ENCODE assay signal across 8 mouse cellular contexts in the genomic region with DNA sequence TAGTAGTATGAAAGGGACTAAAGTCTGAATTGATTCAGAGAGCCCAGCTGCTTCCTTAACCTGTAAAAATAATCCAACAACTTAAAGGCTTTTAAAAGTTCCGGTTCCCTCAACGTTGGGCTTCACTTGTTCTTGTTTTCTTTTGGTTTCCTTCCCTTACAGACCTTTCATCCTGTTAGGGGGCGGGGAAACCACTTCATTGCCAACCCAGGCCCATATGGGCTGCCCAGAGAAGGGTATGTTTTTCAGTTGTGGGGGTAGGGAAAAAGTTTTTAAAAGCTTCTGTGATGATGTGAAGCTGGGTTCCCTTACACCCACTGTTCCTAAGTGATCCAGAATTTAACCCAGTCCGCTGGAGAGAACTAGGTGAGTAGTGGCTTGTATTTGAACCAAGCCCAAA. TPM values are rescaled to one million over a fixed set of nuclear protein-coding genes. Genes with fewer than 3 reads are reported as not detected.
DNase-seq lines count a peak whose midpoint lies in the region; ATAC-seq and TF ChIP-seq lines count a peak whose summit lies in the region.

No protein-coding gene starts in this region.

- H3K9me3 ChIP-seq in embryonic facial prominence, embryonic 12.5 days: no peaks in the 10 kb centered on the region
- H3K9me3 ChIP-seq in intestine, embryonic 14.5 days (ENCODE audit: control insufficient read depth, low read length): no peaks in the 10 kb centered on the region
- no peaks in the 10 kb centered on the region for H3K9me3 ChIP-seq in midbrain, postnatal 0 days (ENCODE audit: low read length)

- H3K36me3 ChIP-seq in embryonic facial prominence, embryonic 12.5 days: no peaks in the 10 kb centered on the region
- peaks cover 17% of the 10 kb centered on the region for H3K36me3 ChIP-seq in intestine, embryonic 14.5 days (ENCODE audit: control insufficient read depth, insufficient read depth, low read length)
- H3K36me3 ChIP-seq in midbrain, postnatal 0 days (ENCODE audit: insufficient read depth, low read length): no peaks in the 10 kb centered on the region

- no peak for DNase-seq in lung, adult 2 months
- DNase-seq in lung, postnatal 14 days: no peak
- no peak for DNase-seq in intestine, embryonic 14.5 days (ENCODE audit: low spot score)
- DNase-seq in midbrain, postnatal 0 days (ENCODE audit: low spot score): no peak
- no peak for DNase-seq in ovary, postnatal 10 days (ENCODE audit: low spot score)
- DNase-seq in right cerebral cortex, adult 18-20 months: no peak

- WGBS in lung, adult 2 months: 11% methylated on average over 4 of the region's 4 CpGs
- 11% methylated on average over 4 of the region's 4 CpGs for WGBS in embryonic facial prominence, embryonic 12.5 days
- WGBS in intestine, embryonic 14.5 days: 21% methylated on average over 4 of the region's 4 CpGs
- WGBS in midbrain, postnatal 0 days: 15% methylated on average over 4 of the region's 4 CpGs

- peak overlapping the region; percentile 41 for H3K4me3 ChIP-seq in lung, adult 2 months (replicated peaks; ENCODE audit: extremely low read depth, low read depth, low read length)
- H3K4me3 ChIP-seq in embryonic facial prominence, embryonic 12.5 days: peak overlapping the region; percentile 78
- peak overlapping the region; percentile 92 for H3K4me3 ChIP-seq in intestine, embryonic 14.5 days (ENCODE audit: low read depth, low read length)
- H3K4me3 ChIP-seq in midbrain, postnatal 0 days (ENCODE audit: low read depth, low read length): peak overlapping the region; percentile 94

- no peak for TF ChIP-seq POLR2A in lung, adult 2 months (IDR thresholded peaks at IDR 0.05; ENCODE audit: borderline replicate concordance, extremely low read depth, low read depth, low read length)

- peaks cover 25% of the 10 kb centered on the region for H3K4me1 ChIP-seq in lung, adult 2 months (ENCODE audit: control insufficient read depth, insufficient read depth, low read length)
- peaks cover 32% of the 10 kb centered on the region for H3K4me1 ChIP-seq in embryonic facial prominence, embryonic 12.5 days
- peaks cover 22% of the 10 kb centered on the region for H3K4me1 ChIP-seq in intestine, embryonic 14.5 days (replicated peaks; ENCODE audit: control insufficient read depth, insufficient read depth, low read length)
- peaks cover 9% of the 10 kb centered on the region; the same call in 1 of the 2 replicates for H3K4me1 ChIP-seq in midbrain, postnatal 0 days (ENCODE audit: insufficient read depth, low read length)

- ATAC-seq in embryonic facial prominence, embryonic 12.5 days (ENCODE audit: insufficient number of reproducible peaks, insufficient read depth, low FRiP score, low TSS enrichment): no peak
- ATAC-seq in intestine, embryonic 14.5 days (replicated peaks; ENCODE audit: low FRiP score, low TSS enrichment, low read depth): no peak
- no peak for ATAC-seq in midbrain, postnatal 0 days (ENCODE audit: low FRiP score)
- no peak for ATAC-seq in megakaryocyte-erythroid progenitor cell, adult 5-6 weeks (replicated peaks; ENCODE audit: low FRiP score, low TSS enrichment, poor library complexity, severe bottlenecking)

- peak overlapping the region; percentile 93 for H3K9ac ChIP-seq in embryonic facial prominence, embryonic 12.5 days
- H3K9ac ChIP-seq in intestine, embryonic 14.5 days (ENCODE audit: low read length): peak overlapping the region; percentile 93
- H3K9ac ChIP-seq in midbrain, postnatal 0 days (replicated peaks; ENCODE audit: low read length, poor library complexity, severe bottlenecking): peak overlapping the region; percentile 88; the same call in 1 of the 2 replicates

- peak overlapping the region; percentile 84; the same call in 1 of the 2 replicates for H3K27ac ChIP-seq in embryonic facial prominence, embryonic 12.5 days
- no peak overlapping the region for H3K27ac ChIP-seq in intestine, embryonic 14.5 days (ENCODE audit: low read depth)
- peak overlapping the region; percentile 88; the same call in 1 of the 2 replicates for H3K27ac ChIP-seq in midbrain, postnatal 0 days (ENCODE audit: low read depth, low read length)

- peak overlapping the region; percentile 80 for H3K4me2 ChIP-seq in embryonic facial prominence, embryonic 12.5 days (replicated peaks)
- peak overlapping the region; percentile 92 for H3K4me2 ChIP-seq in intestine, embryonic 14.5 days (ENCODE audit: low read length)
- peak overlapping the region; percentile 97 for H3K4me2 ChIP-seq in midbrain, postnatal 0 days (ENCODE audit: low read depth, low read length, poor library complexity, severe bottlenecking)

- TF ChIP-seq CTCF in lung, adult 2 months (IDR thresholded peaks at IDR 0.05; ENCODE audit: insufficient read depth, low read length): no peak
- no peak for TF ChIP-seq CTCF in midbrain, postnatal 0 days (IDR thresholded peaks at IDR 0.05)

- no peaks in the 10 kb centered on the region for H3K27me3 ChIP-seq in embryonic facial prominence, embryonic 12.5 days
- no peaks in the 10 kb centered on the region for H3K27me3 ChIP-seq in intestine, embryonic 14.5 days (replicated peaks; ENCODE audit: control insufficient read depth, insufficient read depth, low read length)
- no peaks in the 10 kb centered on the region for H3K27me3 ChIP-seq in midbrain, postnatal 0 days (ENCODE audit: insufficient read depth, low read length)

RNA-seq across cellular contexts. Expression of a gene that starts 1.0 kb away (rescaled TPM):
- 19.5 and 21.0 TPM in 2 replicates for polyA plus RNA-seq in lung, adult 2 months (2012; rRNA removed)
- polyA plus RNA-seq in embryonic facial prominence, embryonic 12.5 days (2016; fragmentation: Nextera tagmentation; extraction: Ambion mirVana): 40.2 and 41.3 TPM in 2 replicates
- polyA plus RNA-seq in intestine, embryonic 14.5 days (2014; fragmentation: Nextera tagmentation; extraction: Ambion mirVana): 34.1 and 38.0 TPM in 2 replicates
- 40.7 and 45.5 TPM in 2 replicates for total RNA-seq in midbrain, postnatal 0 days (2014; rRNA removed)
- 21.1 and 23.5 TPM in 2 replicates for polyA plus RNA-seq in midbrain, postnatal 0 days (2015; fragmentation: Nextera tagmentation; extraction: Ambion mirVana)
- 22.6 and 22.7 TPM in 2 replicates for total RNA-seq in megakaryocyte-erythroid progenitor cell, adult 5-6 weeks (2014; fragmentation: Nextera tagmentation)
- total RNA-seq in megakaryocyte-erythroid progenitor cell, adult 5-6 weeks (2017): 24.9 and 25.7 TPM in 2 replicates

RNA-seq across cellular contexts. Expression of a gene that starts 47.0 kb away (rescaled TPM):
- polyA plus RNA-seq in lung, adult 2 months (2012; rRNA removed): 49.9 and 69.8 TPM in 2 replicates
- polyA plus RNA-seq in embryonic facial prominence, embryonic 12.5 days (2016; fragmentation: Nextera tagmentation; extraction: Ambion mirVana): 229 and 239 TPM in 2 replicates
- polyA plus RNA-seq in intestine, embryonic 14.5 days (2014; fragmentation: Nextera tagmentation; extraction: Ambion mirVana): 216 and 226 TPM in 2 replicates
- 112 and 123 TPM in 2 replicates for total RNA-seq in midbrain, postnatal 0 days (2014; rRNA removed)
- polyA plus RNA-seq in midbrain, postnatal 0 days (2015; fragmentation: Nextera tagmentation; extraction: Ambion mirVana): 285 and 300 TPM in 2 replicates
- total RNA-seq in megakaryocyte-erythroid progenitor cell, adult 5-6 weeks (2014; fragmentation: Nextera tagmentation): 69.5 and 81.8 TPM in 2 replicates
- total RNA-seq in megakaryocyte-erythroid progenitor cell, adult 5-6 weeks (2017): 61.2 and 68.1 TPM in 2 replicates

Comparison
In these comparisons a context has a peak if more than half of its experiments do, and no peak if none do; other contexts are left out.
1. H3K4me3 ChIP-seq: peak in every context shown above with its lines; median percentile 94 in midbrain, postnatal 0 days; 92 in intestine, embryonic 14.5 days; 78 in embryonic facial prominence, embryonic 12.5 days; 41 in lung, adult 2 months.